Mouse (Mus musculus): Measurements from ENCODE around the gene Rpl3.

GRCm38 (mm10) chr15:80100871-80101270 lies 9.2 kb upstream of the Rpl3 start:
- TF ChIP-seq CTCF (IDR thresholded peaks at IDR 0.05; ENCODE audit: extremely low read depth, insufficient read depth, low read length) = no peak
- TF ChIP-seq POLR2A (IDR thresholded peaks at IDR 0.05; ENCODE audit: extremely low read depth, insufficient read depth, low read length) = no peak
